Mouse (Mus musculus) R1 (cell line): Measurements from ENCODE around the gene Acer1.

Experiments used
- DNase-seq: peaks from one replicate; pipeline ENCODE4 v3.0.0-alpha.2; 2018; ENCODE audit warnings: low read depth, low spot score

Acer1 gene

DNA sequence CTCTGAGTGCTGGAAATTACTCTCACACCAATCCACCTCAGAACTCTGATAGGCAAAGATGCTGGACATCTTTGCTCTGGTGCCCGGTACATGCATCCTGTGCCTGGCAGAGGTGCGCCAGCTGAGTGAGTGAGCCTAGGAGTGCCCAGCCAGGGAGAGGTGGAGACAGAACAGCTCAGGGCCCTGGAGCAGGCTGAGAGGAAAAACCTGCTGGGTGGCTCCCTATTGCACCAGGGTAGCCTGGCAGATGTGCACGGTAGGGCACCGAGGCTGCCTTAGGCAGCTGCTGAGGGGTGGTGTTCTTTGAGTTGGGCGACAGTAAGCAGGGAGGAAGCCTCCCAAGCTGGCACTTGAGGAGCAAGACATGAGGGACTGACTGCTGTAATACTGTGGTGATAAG, at the start of gene Acer1:
Gene Acer1, minus strand, starts transcription at position 114 of the 400 bp plus-strand sequence.
- DNase-seq: no peak

DNA sequence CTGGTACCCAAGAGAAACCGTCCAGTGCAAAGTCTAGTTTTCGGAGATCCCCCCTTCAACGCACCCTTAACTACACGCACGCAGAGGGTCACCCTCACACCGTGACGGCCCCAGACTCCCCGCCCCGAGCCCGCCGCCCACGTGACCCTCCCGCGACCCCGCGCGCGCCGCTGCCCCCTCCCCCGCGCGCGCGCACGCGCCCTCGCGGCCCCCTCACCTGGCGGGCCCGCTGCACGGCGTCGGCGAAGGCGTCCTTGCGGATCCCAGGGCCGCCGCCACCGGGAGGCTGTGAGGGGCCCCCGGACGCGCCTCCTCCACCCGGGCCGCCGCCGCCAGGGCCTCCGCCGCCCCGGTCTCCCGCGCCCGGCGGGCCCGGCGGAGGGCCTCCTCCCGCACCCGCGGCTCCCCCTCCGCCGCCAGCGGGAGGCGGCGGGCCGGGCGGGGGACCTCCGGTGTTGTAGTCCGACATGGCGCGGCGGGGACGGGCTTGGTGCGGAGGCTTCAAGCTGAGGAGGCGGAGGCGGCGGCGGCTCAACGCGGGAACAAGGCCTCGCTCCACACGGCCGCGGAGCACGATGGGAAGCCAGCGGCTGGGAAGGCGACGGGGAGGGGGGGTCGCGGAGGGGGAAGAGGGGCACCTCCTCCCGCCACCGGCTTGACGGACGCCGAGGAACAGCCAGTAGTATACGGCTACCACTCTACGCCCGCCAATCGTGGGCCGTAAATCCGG, 49.2 kb upstream of the Acer1 start, which contains the start of gene Khsrp:
Gene Khsrp, minus strand, starts transcription at position 592 of the 730 bp plus-strand sequence.
- DNase-seq: peak; percentile 46

DNA sequence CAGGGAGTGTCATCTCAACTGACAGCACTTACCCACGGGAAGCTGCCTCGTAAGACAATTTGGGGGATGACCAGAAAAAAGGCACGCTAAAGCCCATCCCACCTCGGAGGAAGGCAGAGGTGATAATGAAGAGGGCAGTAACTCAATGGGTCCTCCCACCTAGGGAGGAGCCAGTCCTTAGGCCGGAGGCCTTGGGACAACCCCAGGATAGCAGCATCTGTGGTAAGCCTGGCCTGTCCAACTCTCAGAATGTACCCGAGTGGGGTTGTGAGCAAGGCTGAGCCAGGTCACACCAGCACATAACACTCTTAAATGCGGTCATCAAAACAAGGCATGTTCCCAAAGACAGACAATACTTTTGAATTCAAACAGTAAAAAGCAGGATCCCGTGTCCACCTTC, 47.8 kb upstream of the Acer1 start:
- peak; percentile 68 for DNase-seq

DNA sequence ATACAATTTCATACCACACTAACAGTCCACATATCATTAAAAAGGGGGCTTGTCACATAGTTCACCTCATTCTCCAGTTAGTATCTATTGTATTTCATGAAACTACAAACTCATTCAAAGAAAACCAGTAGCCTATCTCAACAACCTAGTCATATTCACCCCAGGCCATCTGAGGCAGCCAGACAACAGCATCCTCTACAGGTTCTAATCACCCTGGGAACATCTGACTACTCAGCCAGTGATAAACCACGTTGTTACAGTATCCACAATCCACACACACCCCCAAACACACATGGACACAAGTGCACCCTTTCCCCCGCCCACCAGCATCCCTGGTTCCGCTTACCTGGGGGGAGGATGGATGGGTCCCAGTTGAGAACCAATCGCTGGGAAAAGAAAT, 45.5 kb upstream of the Acer1 start:
- no peak for DNase-seq

DNA sequence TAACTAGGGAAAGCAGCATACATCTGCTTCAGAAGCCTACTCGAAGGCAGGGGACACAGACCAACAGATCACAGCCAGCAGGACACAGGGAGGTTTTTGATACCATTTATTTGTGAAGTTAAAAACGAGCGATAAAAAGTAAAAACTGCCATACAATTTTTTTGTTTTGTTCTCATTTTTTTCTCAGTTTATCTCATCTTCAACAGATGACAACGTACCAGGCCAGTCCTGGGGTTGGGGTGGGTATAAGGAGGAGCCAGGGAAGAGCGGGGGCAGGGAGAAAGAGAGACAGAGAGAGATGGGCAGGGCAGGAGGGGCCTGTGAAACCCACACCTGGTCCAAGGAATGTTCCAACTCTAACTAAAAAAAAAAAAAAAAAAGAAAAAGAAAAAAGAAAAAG, 39.0 kb upstream of the Acer1 start:
- no peak for DNase-seq

DNA sequence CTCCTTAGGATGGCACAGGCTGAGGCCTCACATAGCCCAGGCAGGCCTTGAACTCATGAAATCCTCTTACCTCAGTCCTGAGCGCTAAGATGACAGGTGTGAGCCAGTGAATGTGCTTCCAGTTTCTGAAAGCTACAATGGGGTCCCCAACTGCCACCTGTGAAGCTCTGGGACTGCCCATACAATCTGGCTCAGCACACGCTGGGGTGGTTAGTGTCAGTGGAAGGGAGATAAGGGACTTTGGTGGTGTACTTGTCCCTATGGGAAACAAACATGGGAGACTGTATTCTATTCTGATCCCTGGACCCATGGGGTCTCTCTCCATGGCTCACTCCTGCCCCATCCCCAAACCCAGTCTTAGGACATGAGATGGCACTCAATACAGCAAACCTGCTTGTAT, 37.8 kb upstream of the Acer1 start:
- no peak for DNase-seq

DNA sequence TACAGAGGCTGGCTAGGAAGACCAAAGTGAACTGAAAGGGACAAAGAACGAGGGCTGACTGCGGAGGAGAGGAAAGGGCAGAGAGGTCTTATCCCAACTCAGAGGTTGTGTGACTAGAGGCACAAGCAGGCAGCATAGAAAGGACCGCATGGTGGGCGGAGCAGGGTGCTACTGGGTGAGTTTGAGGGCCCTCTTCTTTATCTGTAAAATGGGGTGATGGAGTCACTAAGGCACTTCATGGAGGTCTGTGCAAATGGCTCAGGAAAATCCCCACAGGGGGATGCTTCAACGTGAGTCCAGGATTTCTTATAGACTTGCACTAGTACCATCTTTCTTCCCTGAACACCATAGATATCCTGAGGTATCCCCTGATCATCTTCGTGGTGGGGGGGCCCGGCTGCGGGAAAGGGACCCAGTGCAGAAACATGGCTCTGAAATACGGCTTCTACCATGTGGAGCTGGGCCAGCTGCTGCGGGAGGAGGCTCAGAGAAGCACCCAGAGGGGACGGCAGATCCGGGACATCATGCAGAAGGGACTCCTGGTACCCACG, 30.4 kb upstream of the Acer1 start:
- DNase-seq: no peak

DNA sequence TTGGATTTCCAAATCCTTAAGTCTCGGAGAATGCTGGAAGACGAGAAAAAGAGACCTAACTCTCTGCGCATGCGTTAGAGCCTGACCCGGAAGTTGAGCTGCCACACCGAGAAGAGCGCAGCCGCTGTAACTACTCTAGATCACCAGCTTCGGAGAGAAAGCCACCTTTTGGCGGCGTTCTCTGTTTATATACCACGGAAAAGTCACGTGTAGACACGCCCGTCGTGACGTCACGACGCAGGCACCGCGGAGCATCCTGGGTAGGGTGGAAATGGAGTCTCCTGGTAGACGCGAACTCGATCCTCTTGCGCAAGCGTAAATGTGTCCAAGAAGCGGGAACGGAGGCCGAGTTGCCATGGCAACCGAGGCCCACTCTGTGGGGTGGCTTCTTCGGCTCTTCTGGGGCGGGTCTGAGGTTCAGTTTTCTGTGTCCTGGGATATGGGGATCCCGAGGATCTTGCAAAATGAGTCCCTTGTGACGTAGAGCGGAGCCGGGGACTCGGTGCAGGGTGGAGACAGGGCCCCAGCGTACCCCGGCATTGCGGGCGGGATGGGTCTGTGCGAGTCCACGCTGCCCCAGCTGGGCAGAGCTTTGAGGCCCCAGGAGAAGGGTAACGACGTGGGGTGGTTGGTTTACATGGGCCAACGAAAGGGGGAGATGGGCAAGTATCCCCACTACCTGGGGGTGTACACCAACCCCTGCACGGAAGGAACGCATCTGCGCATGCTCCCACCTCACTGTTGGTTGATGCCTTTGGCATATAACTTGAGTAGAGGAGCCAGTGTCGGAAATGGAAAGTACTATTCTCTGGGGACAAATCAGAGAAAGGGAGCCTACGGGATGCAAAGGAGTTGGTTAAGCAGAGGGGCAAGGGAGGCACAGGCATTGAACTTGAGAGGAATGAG, 29.6 kb upstream of the Acer1 start, which contains the start of the genes Gtf2f1 and Gm17949:
Gene Gtf2f1, minus strand, starts transcription at position 53 of the 906 bp plus-strand sequence.
Gene Gm17949, plus strand, starts transcription at position 234 of the 906 bp plus-strand sequence.
- DNase-seq: peak; percentile 99

DNA sequence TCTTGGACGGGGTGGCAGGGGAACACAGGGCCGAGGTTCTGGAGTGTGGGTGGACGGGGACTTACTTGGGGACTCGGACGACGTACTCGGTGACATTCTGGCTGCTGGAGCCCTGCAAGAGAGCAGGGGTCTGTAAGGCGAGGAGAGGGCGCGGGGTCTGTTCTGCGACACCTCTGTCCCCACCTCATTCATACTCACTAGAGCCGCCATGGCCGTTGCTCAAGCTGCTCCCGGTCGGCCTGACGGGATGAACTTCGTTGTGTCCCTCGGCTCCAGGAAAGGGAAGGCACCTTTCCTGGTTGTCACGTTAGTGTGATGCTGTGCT, 28.9 kb upstream of the Acer1 start:
- no peak for DNase-seq

DNA sequence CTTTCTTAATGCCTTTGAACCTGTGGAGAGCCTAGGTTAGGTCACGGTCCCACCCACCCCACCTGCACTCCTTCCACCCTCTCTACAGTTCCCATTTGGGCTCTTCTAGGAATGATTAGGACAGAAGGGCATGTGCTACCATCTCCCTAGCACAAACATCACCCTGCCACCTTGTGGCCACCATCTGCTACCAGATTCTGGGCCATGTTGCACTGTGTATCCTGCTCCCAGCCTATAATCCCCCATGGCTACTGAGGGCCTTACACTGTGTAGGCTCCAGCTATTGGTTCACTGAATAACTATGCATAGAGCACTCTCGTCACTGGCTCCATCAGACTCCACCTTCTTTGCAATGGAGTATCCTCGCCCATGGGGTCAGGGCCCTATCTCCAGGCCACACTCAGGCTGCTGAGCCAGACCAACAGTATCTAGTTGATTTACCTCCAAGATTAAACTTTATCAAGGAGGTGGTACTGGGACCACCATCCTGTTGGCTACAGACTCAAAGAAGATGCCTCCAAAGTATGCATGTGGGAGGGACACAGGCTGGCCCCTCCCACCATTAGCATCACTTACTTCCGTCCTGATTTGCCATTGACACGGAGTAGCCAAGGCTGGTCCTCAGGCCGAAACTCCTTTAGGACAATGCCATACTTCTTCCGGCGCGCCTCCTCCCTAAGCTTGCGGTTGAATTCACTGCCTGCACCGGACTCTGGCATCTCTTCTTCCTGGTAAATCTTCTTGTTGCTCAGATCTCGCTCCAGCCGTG, 25.4 kb upstream of the Acer1 start:
- peak; percentile 80 for DNase-seq

DNA sequence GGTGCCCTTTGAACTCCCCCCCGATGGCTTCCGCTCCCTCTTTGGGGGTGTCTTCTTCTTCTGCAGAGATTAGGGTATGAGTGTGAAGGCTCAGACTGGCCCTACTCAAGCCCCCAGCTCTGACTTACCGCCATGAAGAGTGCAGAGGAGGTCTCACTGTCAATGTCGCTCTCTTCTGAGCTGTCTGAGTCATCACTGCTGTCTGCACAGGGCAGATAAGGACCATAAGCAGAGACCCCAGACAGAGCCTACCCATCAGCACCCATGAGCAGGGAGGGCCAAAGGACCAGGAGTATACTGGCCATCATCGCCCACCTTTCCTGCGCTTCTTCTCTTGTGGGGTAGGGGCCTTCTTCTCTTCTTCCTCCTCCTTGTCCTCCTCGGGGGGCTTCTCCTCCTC, 22.1 kb upstream of the Acer1 start:
- no peak for DNase-seq

DNA sequence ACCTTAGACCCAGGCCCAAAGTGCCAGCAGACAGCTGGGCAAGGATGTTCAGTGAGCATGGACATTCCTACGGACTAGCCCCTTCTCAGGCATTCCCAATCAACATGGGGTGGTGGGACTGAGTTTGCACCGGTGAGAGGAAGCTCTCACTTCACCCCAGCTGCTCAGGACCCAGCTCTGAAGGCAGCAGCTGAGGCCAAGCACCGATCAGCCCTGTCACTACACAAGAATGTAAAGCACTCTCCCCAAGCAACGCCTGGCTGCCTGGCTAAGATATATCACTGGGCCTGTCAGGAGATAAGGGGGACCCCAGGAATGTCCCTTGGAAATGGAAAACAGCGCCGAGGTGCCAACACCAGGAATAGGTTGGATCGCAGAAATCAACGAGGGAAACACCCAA, 19.3 kb upstream of the Acer1 start:
- DNase-seq: no peak

DNA sequence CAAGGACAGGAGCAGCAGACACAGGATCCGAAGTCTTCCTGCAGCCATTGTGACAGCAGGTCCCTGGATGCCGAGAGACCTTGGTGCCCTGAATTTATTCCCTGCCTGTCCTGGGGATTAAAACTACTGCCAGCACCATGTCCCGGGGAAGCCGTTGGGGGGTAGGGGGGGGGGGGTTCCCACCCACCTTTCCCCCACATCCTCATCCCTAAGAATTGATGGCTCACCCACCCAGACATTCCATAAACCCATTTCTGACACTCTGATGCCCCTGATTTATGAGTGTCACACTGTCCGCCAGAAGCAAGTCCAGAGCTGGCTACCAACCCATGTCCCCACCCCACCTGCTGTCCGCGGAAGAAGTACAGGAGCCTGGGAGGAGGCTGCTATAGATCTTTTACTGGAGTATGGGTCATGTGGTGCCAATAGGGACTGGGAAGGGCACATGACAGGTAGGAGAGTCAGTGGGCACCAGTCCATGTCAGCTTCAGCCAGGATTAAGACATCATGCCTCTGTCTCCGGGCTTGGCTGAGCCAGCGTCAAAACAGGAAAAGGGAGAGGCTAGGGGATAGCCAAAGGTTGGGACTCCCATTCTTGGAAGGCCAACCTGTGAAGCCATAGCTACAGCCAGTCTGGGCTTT, 18.2 kb upstream of the Acer1 start, which contains the start of gene Pspn:
Gene Pspn, minus strand, starts transcription at position 51 of the 642 bp plus-strand sequence.
- no peak for DNase-seq

DNA sequence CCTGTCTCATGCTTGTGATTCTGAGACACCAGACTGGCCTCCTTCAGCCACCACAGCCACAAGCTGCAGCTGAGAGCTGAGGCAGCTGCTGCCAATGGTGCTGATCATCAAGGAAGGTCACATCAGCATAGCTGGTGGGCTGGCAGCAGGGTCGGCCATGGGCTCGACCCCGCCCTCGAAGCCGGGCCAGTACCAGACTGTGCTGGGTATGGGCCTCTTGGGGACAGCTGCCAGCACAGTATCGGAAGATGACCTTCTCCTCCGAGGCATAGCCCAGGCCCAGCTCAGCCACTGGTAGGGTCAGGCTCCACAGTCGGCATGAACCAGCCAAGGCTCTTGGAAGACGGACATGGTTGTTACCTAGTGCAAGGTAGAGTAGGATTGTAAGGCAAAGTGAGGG, 17.5 kb upstream of the Acer1 start:
- DNase-seq: no peak

DNA sequence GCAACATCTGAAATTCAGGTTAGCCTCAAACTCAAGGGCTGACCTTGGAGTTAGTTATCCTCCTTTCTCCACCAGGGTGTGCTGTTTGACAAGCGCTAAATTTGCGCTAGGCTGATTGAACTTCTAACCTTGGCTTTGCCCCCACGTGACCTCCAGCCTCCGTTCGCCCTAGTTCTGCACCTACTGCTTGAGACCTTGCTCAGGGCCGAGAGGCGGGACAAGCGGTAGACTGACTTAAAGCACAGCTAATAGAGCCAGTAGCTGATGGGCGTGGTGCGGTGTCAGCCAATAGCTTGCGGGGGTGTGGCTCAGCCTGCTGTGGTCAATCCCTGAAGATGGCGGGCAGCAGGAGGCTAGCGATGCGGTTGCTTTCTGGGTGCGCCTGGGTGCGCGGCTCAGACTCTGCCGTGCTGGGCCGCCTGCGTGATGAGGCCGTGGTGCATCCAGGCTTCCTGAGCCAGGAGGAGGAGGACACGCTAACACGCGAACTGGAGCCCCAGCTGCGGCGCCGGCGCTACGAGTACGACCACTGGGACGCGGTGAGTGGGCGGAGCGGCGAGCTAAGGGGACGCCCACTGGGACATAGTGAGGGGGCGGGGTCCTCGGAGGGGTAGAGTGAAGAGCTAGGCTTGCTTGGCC, 15.2 kb upstream of the Acer1 start, which contains the start of gene Alkbh7:
Gene Alkbh7, plus strand, starts transcription at position 311 of the 639 bp plus-strand sequence.
- peak; percentile 100 for DNase-seq

DNA sequence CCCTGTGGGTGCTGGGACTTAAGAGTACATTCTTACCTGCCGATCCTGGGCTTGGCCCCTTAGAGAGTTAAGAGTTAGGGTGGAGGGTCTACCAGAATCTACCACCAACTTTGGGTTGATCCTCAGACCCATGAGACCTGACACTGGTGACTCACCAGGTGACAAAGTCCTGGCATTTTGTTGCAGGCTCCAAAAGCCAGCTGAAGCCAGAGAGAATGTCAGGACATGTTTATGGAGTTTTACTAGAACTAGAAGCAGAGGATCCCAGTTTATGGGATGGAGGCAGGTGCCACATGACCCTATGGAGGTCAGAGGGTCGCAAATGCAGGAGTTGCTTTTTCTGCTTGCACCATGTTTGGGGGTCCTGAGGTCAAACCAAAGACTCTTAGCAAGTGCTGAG, 14.6 kb upstream of the Acer1 start:
- DNase-seq: no peak

DNA sequence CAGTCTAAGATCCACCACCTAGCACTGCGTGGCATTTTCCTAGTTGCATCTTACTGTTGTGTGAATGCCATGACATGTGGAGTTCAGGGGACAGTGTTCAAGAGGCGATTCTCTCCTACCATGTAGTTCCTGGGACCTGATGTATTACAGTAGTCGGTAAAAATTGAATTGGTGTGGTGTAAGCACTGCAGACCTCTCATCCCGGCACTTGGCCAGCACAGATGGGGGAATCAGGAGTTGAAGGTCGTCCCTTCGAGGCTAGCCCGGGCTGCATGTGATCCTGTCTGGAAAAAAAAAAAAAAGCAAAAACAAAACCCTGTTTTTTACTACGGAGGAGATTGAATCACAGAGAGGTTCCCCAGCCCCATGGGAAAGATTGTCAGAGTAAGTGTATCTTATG, 13.1 kb upstream of the Acer1 start:
- DNase-seq: no peak

DNA sequence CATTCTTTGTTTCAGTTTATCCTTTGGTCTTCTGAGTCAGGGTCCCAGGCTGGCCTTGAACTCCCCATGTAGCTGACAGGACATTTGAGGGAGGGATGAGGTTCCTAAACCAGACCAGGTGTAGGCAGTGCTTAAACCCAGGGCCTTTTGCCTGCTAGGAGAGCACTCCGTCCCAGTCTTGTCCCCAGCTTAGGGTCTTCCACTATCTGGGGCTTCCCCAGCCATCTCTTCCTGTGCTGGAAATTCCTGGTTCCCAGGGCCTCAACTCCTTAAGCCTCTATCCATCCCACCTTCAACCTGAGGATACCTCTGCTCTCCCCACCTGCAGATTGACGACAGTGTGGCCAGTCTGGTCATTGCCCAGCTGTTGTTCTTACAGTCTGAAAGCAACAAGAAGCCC, 9.0 kb upstream of the Acer1 start:
- DNase-seq: no peak

DNA sequence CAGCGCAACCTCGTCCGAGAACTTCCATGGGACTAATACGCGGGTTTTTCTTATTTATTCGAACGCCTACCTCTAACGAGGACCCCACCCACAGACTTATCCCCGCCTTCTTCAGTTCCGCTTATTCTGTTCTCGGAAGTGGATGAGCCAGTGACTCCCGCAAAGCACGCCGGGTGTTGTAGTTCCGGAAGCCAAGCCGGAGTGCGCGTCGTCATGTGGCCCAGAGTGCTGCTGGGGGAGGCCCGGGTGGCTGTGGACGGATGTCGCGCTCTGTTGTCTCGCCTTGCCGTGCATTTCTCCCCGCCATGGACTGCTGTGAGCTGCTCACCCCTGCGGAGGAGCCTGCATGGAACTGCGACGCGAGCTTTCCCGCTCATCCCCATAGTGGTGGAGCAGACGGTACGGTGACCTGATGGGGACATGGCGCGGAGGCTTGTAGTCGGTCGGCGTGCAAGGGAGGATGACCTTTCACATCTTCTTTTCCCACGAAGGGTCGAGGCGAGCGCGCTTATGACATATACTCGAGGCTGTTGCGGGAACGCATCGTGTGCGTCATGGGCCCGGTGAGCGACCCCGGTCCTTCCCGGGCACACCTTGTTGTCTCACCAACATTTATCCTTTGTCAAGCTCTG, 8.3 kb upstream of the Acer1 start, which contains the start of gene Clpp:
Gene Clpp, plus strand, starts transcription at position 191 of the 632 bp plus-strand sequence.
- peak; percentile 99 for DNase-seq
